Mouse (Mus musculus) mouse trophoblast stem cell (cell line): Measurements from ENCODE around the gene Rgs16.
"Not testable (repeated sequence)": the region's sequence is repeated elsewhere in the genome, so short reads cannot be mapped to it uniquely, and the experiment has no call there.

Experiments used
- in situ Hi-C, 2 experiments: fragments of 300-500 bp; cut with MseI, MboI; formaldehyde crosslinking; loops; 2 replicates in 1 of 2; 3 replicates in 1 of 2; pipeline ENCODE4 v1.15.1; 2025

Rgs16 gene

GRCm38 (mm10) chr1:153749211-153749801 is 9.2 kb downstream of the Rgs16 start, which contains the start of gene Rnasel:
Gene Rnasel, plus strand, starts transcription at chr1:153749426.
- in situ Hi-C loops, result loop anchor here (5.0 kb wide), 1 partner anchor 192 kb away; no protein-coding TSS in a partner anchor

- in situ Hi-C loops, result no loop called here
Observed at GRCm38 (mm10) chr1:153750054-153750453, 9.9 kb downstream of the Rgs16 start.

DNA sequence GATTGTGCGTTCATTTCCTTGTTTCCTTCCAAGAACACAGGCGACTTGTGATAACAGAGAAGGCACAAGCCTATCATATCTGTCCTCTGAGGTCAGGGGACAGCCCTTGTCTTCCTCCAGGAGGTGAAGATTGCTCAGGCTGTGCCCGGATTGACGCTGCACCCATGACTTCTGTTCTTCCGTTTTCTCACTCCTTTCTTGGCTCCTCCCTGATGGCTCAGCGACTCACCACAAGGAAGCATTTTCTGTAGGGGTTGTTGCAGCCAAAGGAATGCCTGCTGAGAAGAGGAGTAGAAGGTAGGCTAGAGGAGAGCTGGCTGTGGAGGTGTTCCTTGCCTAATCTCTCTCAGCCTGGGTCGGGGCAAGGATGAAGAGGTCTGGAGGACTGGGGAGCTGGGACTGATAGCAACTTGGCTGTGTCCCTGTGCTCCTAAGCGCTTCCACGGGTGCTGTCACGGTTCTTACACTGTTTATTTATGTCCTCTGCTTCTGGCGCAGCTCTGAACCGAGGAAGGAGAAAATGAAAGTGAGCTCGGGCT is 11.7 kb downstream of the Rgs16 start:
- in situ Hi-C loops, result no loop called here

GRCm38 (mm10) chr1:153752521-153752920 is 12.4 kb downstream of the Rgs16 start:
- in situ Hi-C loops, result no loop called here

GRCm38 (mm10) chr1:153753725-153754464 is 13.7 kb downstream of the Rgs16 start:
- in situ Hi-C loops, result no loop called here

DNA sequence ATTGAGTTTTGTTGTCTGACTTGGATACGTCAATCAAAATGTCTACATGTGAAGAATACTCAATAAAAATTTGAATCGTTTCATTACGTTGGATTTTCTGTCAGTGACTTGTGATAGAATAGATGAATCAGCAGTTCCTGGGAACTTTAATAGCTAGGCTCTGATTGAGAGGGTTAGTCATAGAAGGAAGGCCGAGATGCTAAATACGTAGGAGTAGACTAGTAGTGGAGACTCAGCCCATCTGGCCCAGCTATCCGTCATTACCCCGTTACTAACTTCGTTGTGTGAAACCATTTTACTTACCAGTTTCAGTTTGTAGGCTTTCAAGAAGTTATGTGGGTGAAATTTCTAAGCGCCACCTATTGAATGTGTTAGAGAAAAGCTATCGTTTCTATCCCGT is 24.0 kb downstream of the Rgs16 start:
- in situ Hi-C loops, result no loop called here

DNA sequence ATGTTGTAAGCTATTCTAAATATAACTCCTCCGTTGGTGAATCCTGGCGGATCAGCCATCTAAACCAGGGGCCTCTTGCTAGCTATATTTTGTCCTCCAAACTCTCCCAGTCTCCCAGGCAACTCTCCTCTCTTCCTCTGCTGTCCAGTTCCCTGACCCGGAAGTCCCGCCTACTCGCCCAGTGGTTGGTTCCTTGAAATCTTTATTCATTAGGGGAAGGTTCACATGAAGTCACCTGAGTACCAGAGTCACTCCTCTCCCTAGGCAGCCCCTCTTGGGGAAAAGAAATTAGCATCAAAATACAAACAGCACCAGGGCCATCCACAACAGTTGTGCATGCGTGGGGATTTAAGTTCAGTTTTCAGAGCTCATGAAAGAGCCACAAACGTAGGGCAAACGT is 26.1 kb downstream of the Rgs16 start:
- in situ Hi-C loops, result no loop called here

DNA sequence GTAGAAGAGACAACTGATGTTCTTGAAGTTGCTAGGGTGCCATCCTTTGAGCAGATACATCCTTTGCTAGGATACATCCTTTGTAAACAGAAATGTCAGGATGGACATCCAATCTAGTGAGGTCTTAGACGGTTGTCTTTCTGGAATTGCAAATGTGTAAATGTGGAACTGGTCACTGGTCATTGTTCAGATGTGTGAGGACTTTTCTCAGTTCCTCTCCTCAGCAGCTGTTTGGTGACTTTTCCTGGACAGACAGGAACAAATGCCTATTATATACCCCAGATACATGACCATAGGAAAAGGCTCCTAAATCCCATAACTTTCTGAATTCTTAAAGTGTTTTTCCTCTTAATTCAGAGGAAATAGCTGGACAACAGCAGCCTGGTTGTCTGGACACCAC is 27.1 kb downstream of the Rgs16 start:
- in situ Hi-C loops, result no loop called here

GRCm38 (mm10) chr1:153768465-153768864 is 28.3 kb downstream of the Rgs16 start:
- in situ Hi-C loops, result no loop called here

- in situ Hi-C loops, result not testable (repeated sequence)
Observed at GRCm38 (mm10) chr1:153769571-153769970, 29.4 kb downstream of the Rgs16 start.

DNA sequence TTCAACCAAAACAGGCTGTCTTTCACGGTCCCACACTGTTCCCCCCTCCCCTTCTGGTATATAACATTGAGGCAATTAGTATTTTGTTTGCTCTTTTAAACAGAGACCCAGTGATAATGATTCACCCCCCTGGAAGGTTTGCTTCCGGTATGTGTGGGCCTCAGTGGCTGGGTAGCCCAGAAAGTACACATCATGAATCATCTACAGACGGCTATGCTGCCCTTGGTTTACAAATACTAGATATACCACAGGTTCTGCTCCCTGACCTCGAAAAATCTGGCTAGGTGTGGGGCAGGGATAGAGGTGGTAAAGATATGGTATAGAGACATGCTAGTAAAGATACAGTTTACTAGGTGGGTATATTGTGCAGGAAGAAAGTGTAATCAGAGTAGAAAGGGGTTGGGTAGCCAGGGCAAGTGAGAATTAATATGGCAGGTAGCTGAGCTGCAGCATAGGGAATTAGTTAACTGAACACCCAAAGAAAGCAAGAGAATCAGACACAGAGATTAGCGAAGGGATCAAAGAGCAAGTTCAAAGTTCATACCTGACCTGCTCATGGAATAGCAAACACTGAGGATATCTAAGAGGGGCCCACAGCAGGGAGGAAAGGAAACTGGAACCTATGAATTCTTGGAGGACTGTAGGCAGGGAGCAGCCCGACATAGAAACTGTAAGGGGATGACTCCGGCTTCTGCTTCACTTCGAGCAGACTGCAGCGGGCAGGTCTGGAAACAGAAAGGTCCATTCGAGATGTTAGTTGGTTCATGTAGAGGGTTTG is 30.0 kb downstream of the Rgs16 start:
- in situ Hi-C loops, result no loop called here

- in situ Hi-C loops, result no loop called here
Observed at GRCm38 (mm10) chr1:153770776-153771167, 30.6 kb downstream of the Rgs16 start.

DNA sequence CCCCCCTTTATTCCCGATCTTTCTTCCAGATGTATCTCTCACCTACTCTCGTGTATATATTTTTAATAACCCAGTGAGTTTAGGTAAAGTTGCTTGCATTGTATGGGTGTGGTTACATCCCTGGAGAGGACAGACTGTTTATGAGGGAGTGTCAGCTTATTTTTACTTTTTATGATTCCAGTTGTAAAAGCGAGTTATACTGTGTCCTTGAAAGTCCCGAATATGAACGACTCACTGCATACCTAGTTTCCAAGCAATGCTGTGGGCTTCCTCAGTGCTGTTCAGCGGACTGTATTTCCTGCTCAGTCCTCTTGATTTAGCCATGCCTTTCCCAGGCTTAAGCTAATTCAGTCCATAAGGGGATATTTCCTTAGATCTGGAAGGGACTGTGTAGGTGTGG is 35.0 kb downstream of the Rgs16 start:
- in situ Hi-C loops, result no loop called here

DNA sequence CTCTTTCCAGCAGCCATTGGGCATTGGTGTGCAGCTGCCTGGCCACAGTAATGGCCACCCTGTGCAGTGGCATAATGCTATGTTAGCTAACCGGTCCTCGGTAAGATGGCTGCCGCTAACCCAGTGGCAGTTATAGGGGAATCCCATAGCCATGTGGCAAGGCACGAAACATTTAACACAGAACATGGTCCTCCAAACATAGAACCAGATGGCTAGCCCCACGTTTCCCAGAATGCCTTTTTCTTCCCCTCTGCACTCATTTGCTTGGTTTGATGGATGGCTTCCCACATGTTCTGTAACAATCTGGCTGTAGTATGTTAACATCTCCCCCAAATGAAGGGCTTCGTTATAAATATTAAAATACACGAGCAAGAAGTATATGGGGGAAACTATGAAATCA is 36.1 kb downstream of the Rgs16 start:
- in situ Hi-C loops, result no loop called here

GRCm38 (mm10) chr1:153778205-153778604 is 38.1 kb downstream of the Rgs16 start:
- in situ Hi-C loops, result no loop called here

DNA sequence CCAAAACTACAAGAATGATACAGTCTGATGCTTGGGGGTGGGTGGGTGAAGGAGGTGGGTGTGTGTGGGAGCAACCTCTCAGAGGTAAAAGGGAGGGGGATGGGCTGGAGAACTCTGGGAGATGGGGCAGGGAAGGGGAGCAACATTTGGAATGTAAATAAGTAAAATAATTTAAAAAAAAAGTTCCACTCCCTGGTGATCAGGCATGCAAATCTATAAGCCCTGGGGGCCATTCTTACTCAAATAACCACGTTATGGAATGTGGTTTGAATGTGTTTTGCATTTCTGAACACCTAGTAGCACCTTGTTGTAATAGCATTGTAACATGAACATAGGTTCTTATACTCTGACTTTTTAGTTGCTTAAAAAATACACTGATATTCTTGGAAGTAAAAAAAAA is 43.2 kb downstream of the Rgs16 start:
- in situ Hi-C loops, result no loop called here

DNA sequence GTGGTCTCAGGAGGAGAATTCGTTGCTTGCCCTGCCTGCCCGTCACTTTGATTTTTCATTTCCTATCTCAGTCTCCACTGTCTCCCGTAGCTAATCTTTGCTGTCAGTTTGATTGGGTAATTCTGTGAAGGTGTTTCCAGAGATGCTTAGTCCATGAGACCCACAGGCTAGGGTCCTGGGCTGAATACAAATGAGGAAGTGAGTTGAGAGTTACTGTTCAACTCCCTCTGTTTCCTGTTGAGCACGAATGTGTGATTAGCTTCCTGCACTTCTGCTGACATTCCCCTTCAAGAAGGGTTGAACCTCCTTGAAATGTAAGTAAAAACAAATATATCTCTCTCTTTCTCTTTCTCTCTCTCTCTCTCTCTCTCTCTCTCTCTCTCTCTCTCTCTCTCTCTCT is 45.5 kb downstream of the Rgs16 start:
- in situ Hi-C loops, result no loop called here

GRCm38 (mm10) chr1:153790708-153791107 is 50.6 kb downstream of the Rgs16 start:
- in situ Hi-C loops, result no loop called here

DNA sequence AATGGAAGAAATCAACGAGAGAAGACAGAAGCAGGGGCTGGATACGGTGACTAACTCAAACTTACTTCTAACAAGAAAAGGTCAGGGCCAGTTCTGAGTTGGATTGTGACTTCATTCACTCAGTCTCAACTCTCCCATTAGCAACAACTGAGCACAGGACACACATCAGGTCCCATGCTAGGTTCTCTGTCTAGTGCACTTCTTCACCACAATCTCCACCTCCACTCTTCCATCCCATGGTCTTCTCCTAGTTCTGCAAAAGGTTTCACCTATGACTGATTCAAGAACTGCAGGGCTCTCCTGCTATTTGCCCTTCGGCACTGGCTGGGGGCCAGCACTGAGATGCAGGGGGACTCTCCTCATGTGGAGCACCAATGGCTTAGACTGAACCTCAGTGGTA is 54.1 kb downstream of the Rgs16 start:
- in situ Hi-C loops, result no loop called here
